Mouse (Mus musculus) brain, embryonic 14.5 days (tissue): Measurements from ENCODE around the gene Slc3a1.

Source experiments
- CTCF ChIP-seq: fragments of 200-500 bp; IDR thresholded peaks from 2 replicates; pipeline ENCODE4 v1.5.1; 2012; ENCODE audit warnings: inconsistent platforms, mild to moderate bottlenecking, moderate library complexity, borderline replicate concordance; ENCODE audit not compliant: insufficient read depth, insufficient read length; ENCODE audit errors: extremely low read depth
- POLR2A ChIP-seq: fragments of 200-500 bp; IDR thresholded peaks from 2 replicates; pipeline ENCODE4 v1.6.1; 2012; ENCODE audit warnings: mild to moderate bottlenecking, inconsistent platforms, borderline replicate concordance; ENCODE audit not compliant: poor library complexity, insufficient read depth, insufficient read length, severe bottlenecking; ENCODE audit errors: extremely low read depth

DNA sequence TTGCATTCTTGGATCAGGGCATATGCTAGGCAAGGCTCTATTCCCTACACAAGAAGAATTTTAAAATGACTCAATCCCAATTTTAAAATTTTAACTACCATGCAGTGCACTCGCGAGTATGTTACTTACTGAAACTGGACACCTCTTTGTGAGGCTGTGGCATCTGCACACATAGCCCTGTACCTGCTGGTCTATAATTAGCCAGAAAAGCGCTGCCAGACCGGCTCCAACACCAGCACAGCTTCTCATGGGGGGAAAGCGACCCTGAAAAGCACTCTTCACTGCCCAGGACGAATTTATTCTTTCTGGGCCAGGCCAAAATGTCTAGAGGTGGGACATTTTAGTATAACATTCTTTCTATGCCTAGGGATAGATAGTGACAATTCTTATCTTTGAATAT, 42.5 kb downstream of the Slc3a1 start:
- TF ChIP-seq CTCF (no peak), POLR2A (no peak)
